Mouse (Mus musculus): ENCODE measurements around the gene Zmiz2.
"Not testable (repeated sequence)": the region's sequence is repeated elsewhere in the genome, so short reads cannot be mapped to it uniquely, and the experiment has no call there.

Gene Zmiz2

GRCm38 (mm10) chr11:6420722-6421350, 32.0 kb downstream of the Zmiz2 start:
- DNase-seq, result no peak

- no peak for DNase-seq
These were observed 41.3 kb downstream of the Zmiz2 start for GRCm38 (mm10) chr11:6430186-6430585.

- peak; percentile 75 to 76 for DNase-seq
These were observed 47.6 kb downstream of the Zmiz2 start for GRCm38 (mm10) chr11:6436442-6436841.

- DNase-seq, result no peak
These were observed 48.8 kb downstream of the Zmiz2 start for GRCm38 (mm10) chr11:6437667-6438066.

- DNase-seq, result no peak
These were observed 51.3 kb downstream of the Zmiz2 start for GRCm38 (mm10) chr11:6440171-6440570.

- DNase-seq, result no peak
These were observed 53.7 kb downstream of the Zmiz2 start for GRCm38 (mm10) chr11:6442566-6442965.

GRCm38 (mm10) chr11:6443102-6443501, 54.2 kb downstream of the Zmiz2 start:
- DNase-seq, result no peak

- no peak for DNase-seq
These were observed 54.8 kb downstream of the Zmiz2 start for GRCm38 (mm10) chr11:6443727-6444076.

GRCm38 (mm10) chr11:6444077-6444853, 55.4 kb downstream of the Zmiz2 start, which contains the start of gene H2afv:
H2afv (minus strand) TSS chr11:6444443.
- peak; percentile 98 to 99 for DNase-seq

GRCm38 (mm10) chr11:6445441-6445840, 56.6 kb downstream of the Zmiz2 start:
- no peak for DNase-seq

- no peak for DNase-seq
These were observed 57.1 kb downstream of the Zmiz2 start for GRCm38 (mm10) chr11:6445951-6446350.

GRCm38 (mm10) chr11:6447493-6447892, 58.6 kb downstream of the Zmiz2 start:
- DNase-seq, result no peak

GRCm38 (mm10) chr11:6448155-6448554, 59.3 kb downstream of the Zmiz2 start:
- DNase-seq, result not testable (repeated sequence)
